Mouse (Mus musculus) retina, adult 2 months (tissue): ENCODE results near the gene Tpp2.
"Not testable (repeated sequence)": the region's sequence is repeated elsewhere in the genome, so short reads cannot be mapped to it uniquely, and the experiment has no call there.

ENCODE experiments used
- DNase-seq: peaks from one replicate; pipeline ENCODE4 v3.0.0-alpha.2; 2012; ENCODE audit warnings: low read depth, low spot score

The Tpp2 gene

DNA sequence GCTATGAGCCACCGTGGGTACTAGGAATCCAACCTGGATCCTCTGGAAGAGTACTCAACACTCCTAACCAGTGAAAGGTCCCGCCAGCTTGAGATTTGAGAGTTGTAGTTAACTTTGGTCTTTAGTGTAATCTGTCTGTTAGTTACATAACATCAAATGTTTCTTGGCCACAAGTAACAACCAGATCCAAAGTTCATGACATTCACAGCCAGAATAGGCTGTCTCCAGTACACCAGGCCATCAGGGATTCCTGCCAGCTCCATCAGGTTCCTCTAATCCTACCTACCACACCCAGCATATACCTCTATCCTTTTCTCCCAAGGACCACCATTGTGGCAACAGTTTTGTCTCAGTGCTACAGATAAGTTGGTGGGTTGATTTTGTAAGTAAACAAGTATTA is 82.1 kb downstream of the Tpp2 start:
- no peak for DNase-seq

- DNase-seq, result no peak
These were observed 86.5 kb downstream of the Tpp2 start, which contains the start of gene Mettl21c for GRCm38 (mm10) chr1:44019934-44020333. Gene Mettl21c, minus strand, starts transcription at chr1:44020034.

DNA sequence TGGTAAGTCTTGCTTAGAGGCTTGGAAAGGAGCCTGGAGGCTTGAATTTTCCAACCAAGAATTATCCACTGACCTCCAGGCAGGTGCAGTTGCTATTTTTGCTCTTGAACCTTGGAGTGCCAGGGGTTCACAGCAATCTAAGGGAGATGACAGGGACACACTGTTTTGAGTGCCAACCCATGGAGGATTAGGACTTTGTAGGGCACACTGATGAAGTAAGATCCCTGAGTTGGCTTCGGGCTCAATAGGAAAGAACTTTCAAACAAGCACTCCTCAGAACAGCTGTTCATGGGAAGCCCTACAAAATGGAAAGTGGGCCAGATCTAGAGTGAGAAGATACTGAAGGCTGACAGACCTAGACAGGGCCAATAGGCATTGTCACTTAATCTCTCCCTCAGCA is 89.2 kb downstream of the Tpp2 start:
- DNase-seq, result no peak

GRCm38 (mm10) chr1:44027651-44028050 is 94.2 kb downstream of the Tpp2 start:
- no peak for DNase-seq

GRCm38 (mm10) chr1:44032213-44032612 is 98.8 kb downstream of the Tpp2 start:
- no peak for DNase-seq

DNA sequence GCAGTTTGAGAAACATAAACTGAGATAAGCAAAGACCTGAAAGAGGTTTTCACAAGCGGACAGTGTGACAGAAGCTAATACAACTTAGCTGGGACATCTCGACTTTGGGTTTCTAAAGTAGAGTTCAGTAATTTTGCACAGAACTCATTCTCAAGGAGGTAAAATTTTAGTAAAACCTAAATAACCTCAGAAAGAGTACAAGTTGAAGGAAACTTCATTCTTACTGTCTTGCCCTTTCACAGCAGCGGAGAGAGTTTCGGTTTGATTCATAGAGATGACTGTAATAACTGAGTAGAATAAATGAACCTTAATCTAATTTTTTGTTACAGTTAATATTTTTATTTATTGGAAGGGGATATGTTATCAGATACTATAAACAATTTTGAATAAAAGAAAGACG is 99.5 kb downstream of the Tpp2 start:
- DNase-seq, result no peak

- peak; percentile 22 for DNase-seq
These were observed 108.5 kb downstream of the Tpp2 start for GRCm38 (mm10) chr1:44041797-44042554.

DNA sequence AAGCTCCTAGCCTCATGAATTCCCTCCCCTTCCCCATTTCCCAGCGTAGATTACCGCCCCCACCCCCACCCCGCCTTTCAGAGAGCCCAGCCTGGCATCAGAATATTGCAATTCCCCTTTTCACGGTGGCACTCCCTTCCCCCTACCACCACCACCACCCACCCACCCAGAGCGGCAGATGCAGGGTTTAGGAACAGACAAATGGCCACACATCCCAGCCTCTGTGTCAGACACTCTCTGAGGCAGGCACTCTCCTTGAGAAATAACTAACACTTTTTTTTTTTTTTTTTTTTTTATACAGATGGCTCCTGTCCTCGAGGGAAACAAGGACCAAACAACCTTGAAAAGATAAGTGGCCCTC is 109.1 kb downstream of the Tpp2 start:
- DNase-seq, result no peak

- not testable (repeated sequence) for DNase-seq
These were observed 112.2 kb downstream of the Tpp2 start for GRCm38 (mm10) chr1:44045689-44046088.

DNA sequence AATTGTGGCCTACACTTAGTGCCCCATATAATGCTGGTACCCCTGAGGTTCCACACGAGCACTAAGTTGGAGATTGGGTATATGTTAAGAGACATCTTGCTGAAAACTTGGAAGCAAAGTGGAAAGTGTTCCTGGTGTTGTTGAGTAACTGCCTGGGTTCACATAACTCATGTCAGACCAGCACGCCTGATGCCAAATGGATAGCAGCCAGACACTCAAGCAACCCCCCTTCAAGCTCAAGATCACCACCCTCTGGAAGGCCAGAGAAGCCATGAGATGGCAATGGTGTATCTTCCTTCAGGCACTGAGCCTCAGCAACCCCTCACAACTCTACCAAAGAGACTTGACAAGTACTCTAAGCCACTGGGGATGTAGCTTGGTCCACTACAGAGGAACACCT is 113.1 kb downstream of the Tpp2 start:
- no peak for DNase-seq
